ENCODE assay signal across 8 mouse cellular contexts in the genomic region with DNA sequence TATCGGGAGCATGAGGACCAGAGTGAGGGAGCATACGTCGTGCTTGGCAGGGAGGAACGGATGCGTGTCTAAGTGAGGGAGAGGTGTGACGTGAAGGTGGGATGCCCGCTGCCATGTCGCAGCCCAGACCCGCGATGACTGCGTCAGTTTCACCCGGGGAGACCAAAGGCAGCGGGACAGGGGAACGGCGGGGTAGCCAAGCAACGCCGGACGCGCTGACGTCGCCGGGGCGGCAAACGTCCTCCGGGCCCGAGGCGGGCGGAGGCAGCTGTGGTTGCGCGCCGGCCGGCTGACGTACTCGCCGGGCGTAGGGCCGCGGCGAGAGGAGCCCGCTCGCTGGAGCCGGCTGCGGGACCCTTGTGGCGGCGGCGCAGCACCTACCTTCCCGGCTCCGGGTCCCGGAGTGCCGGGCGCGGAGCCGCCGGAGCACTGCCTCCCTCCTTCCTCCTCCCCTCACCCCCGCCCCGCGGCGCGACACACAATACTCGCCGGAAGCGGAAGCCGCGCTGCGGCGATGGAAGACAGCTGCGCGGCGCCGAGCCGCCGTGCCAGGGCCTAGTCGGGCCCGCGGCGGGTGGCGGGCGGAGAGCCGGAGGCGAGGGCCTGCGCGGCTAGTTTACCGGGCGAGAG. TPM values are rescaled to one million over a fixed set of nuclear protein-coding genes. Genes with fewer than 3 reads are reported as not detected.
DNase-seq lines count a peak whose midpoint lies in the region; ATAC-seq lines count a peak whose summit lies in the region.

No protein-coding gene starts in this region.

- ATAC-seq in megakaryocyte, adult 5-6 weeks (ENCODE audit: poor library complexity, severe bottlenecking), result peak; percentile 75

- DNase-seq in adrenal gland, adult 18-20 months (ENCODE audit: low spot score in 2 of 2), result peak; percentile 88 to 91
- peak; percentile 88 for DNase-seq in embryo, embryonic 10 days (ENCODE audit: low spot score)
- DNase-seq in gastrocnemius, postnatal 10 days, result peak; percentile 88
- peak; percentile 95 for DNase-seq in induced T-regulatory cell, adult 2 months (ENCODE audit: low read depth)
- peak; percentile 85 to 91 for DNase-seq in left cerebral cortex, adult 8-10 months (ENCODE audit: low spot score in 2 of 2)
- DNase-seq in right cerebral cortex, adult 18-20 months, result peak; percentile 91
- DNase-seq in urinary bladder, postnatal 14 days (ENCODE audit: low spot score), result peak; percentile 87

RNA-seq across cellular contexts. Expression of gene Trim39, which starts 1.0 kb away (rescaled TPM):
- 10 to 100 TPM; 21.3 to 21.5 TPM for total RNA-seq in adrenal gland, adult 18-20 months (2021)
- total RNA-seq in gastrocnemius, postnatal 10 days (2021), result 1 to 10 TPM; 4.8 to 7.0 TPM
- total RNA-seq in left cerebral cortex, adult 8-10 months (2022), result 10 to 100 TPM; 20.6 to 24.7 (median 23.3) TPM
- total RNA-seq in megakaryocyte, adult 5-6 weeks (2015), result 9.6 and 12.0 TPM in 2 replicates
- total RNA-seq in megakaryocyte, adult 5-6 weeks (2017), result 18.2 and 18.5 TPM in 2 replicates

RNA-seq across cellular contexts. Expression of gene Rpp21, which starts 13.2 kb away (rescaled TPM):
- total RNA-seq in adrenal gland, adult 18-20 months (2021), result 10 to 100 TPM; 38.5 to 39.4 TPM
- 10 to 100 TPM; 26.3 to 28.5 TPM for total RNA-seq in gastrocnemius, postnatal 10 days (2021)
- total RNA-seq in left cerebral cortex, adult 8-10 months (2022), result 10 to 100 TPM; 34.6 to 47.5 (median 38.3) TPM
- total RNA-seq in megakaryocyte, adult 5-6 weeks (2015), result 77.4 and 79.9 TPM in 2 replicates
- 54.1 and 74.4 TPM in 2 replicates for total RNA-seq in megakaryocyte, adult 5-6 weeks (2017)

RNA-seq across cellular contexts. Expression of gene H2-M10.2, which starts 15.2 kb away (rescaled TPM):
- not detected for total RNA-seq in adrenal gland, adult 18-20 months (2021)
- not detected for total RNA-seq in gastrocnemius, postnatal 10 days (2021)
- total RNA-seq in left cerebral cortex, adult 8-10 months (2022), result not detected
- total RNA-seq in megakaryocyte, adult 5-6 weeks (2015), result not detected in 2 replicates
- total RNA-seq in megakaryocyte, adult 5-6 weeks (2017), result not detected in 2 replicates

RNA-seq across cellular contexts. Expression of gene H2-M10.1, which starts 54.9 kb away (rescaled TPM):
- not detected for total RNA-seq in adrenal gland, adult 18-20 months (2021)
- not detected for total RNA-seq in gastrocnemius, postnatal 10 days (2021)
- total RNA-seq in left cerebral cortex, adult 8-10 months (2022), result not detected
- total RNA-seq in megakaryocyte, adult 5-6 weeks (2015), result not detected in 2 replicates
- not detected in 2 replicates for total RNA-seq in megakaryocyte, adult 5-6 weeks (2017)

Comparison
In these comparisons a context has a peak if more than half of its experiments do, and no peak if none do; other contexts are left out.
1. Peak in every context shown above with its lines: DNase-seq and ATAC-seq.